Mouse (Mus musculus) ES-E14 (cell line): ENCODE measurements around the gene Ggt1.

Source experiments
- HCFC1 ChIP-seq: IDR thresholded peaks from 2 replicates; pipeline ENCODE4 v1.6.1; 2012; ENCODE audit warnings: low read length, inconsistent platforms, borderline replicate concordance; ENCODE audit not compliant: insufficient read depth
- ZC3H11A ChIP-seq: IDR thresholded peaks from 2 replicates; pipeline ENCODE4 v1.6.1; 2012; ENCODE audit warnings: low read depth, mild to moderate bottlenecking, inconsistent platforms, low read length, borderline replicate concordance

GRCm38 (mm10) chr10:75548486-75548885 lies 12.9 kb upstream of the Ggt1 start:
- TF ChIP-seq ZC3H11A (no peak), HCFC1 (no peak)
